Mouse (Mus musculus) adrenal gland, postnatal 36 days (tissue): ENCODE results near the gene Car6. TPM values are rescaled to one million over a fixed set of nuclear protein-coding genes. Genes with fewer than 3 reads are reported as not detected.

ENCODE experiments used
- DNase-seq, 2 experiments: peaks; one replicate each; pipeline ENCODE4 v3.0.0; 2021; ENCODE audit warnings: mixed read lengths in 1 of 2
- total RNA-seq, 2 experiments: library from RNA; stranded (reverse); gene quantifications; 2 replicates each; pipeline ENCODE4 v1.2.3; 2021

Car6 gene
- total RNA-seq, 2 experiments from 2014 or later: 0.79 to 1.6 TPM

GRCm38 (mm10) chr4:150229747-150230390 is 28.7 kb upstream of the Car6 start:
- DNase-seq: no peak

- DNase-seq: no peak
These were observed 27.6 kb upstream of the Car6 start for GRCm38 (mm10) chr4:150228581-150229348.

- peak; percentile 89 to 90 for DNase-seq
These were observed 25.9 kb upstream of the Car6 start for GRCm38 (mm10) chr4:150226818-150227688.

- no peak for DNase-seq
These were observed 24.6 kb upstream of the Car6 start for GRCm38 (mm10) chr4:150225700-150226099.

DNA sequence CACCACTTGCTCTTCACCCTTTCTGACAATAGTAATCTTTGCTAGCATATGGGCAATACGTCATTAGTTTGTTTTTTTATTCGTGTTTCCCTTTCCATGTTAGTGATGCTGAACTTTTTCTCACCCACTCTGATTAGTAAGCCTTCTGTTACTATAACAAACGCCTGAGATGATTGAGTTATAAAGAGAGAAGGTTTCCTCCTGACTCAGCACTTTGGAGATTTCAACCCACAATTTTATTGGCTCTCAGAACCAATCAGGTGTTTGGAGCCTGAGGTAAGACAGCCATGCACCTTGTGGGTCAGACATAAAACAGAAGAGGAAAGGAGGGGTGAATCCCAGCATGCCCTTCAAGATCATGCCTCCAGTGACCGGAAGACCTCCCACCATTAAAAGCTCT is 22.7 kb upstream of the Car6 start:
- no peak for DNase-seq

- peak in 1 of 2 experiments; percentile 46 for DNase-seq
These were observed 20.0 kb upstream of the Car6 start for GRCm38 (mm10) chr4:150221017-150221640.

GRCm38 (mm10) chr4:150220584-150220983 is 19.5 kb upstream of the Car6 start:
- peak; percentile 77 to 81 for DNase-seq

DNA sequence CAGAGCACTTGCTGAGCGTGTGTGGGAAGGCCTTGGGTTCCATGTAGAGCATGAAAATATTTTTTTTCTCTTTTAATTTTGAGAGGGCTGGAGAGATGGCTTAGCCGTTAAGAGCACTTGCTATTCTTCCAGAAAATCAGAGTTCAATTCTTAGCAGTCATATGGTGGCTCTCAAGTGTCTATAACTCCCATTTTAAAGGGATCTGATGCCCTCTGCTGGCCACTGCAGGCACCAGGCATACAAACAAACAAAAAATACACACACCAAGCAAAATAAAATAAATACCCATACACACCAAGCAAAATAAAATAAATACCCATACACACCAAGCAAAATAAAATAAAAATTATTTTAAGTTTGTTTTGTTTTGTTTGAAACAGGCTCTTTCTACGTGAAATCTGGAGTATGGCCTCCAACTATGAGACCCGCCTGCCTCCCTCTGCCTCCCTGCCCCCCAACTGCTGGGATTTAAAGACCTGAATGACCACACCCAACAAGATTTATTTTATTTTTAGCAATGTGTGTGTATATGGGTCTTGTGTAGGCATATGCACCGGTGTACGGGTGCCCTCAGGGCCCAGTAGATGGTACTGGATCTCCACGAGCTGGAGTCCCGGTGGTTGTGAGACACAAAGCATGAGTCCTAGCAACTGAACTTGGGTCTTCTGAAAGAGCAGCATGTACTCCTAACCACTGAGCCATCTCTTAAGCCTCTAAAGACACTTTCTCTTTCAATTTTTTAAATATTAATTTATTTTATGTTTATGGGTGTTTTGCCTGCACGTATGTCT is 18.6 kb upstream of the Car6 start:
- DNase-seq: peak; percentile 61 to 73

GRCm38 (mm10) chr4:150217935-150218334 is 16.8 kb upstream of the Car6 start:
- DNase-seq: no peak

- no peak for DNase-seq
These were observed 16.0 kb upstream of the Car6 start for GRCm38 (mm10) chr4:150217042-150217554.

GRCm38 (mm10) chr4:150216423-150216822 is 15.3 kb upstream of the Car6 start:
- no peak for DNase-seq

GRCm38 (mm10) chr4:150213910-150214309 is 12.8 kb upstream of the Car6 start:
- DNase-seq: no peak

GRCm38 (mm10) chr4:150212553-150212971 is 11.4 kb upstream of the Car6 start:
- DNase-seq: peak; percentile 69 to 73

DNA sequence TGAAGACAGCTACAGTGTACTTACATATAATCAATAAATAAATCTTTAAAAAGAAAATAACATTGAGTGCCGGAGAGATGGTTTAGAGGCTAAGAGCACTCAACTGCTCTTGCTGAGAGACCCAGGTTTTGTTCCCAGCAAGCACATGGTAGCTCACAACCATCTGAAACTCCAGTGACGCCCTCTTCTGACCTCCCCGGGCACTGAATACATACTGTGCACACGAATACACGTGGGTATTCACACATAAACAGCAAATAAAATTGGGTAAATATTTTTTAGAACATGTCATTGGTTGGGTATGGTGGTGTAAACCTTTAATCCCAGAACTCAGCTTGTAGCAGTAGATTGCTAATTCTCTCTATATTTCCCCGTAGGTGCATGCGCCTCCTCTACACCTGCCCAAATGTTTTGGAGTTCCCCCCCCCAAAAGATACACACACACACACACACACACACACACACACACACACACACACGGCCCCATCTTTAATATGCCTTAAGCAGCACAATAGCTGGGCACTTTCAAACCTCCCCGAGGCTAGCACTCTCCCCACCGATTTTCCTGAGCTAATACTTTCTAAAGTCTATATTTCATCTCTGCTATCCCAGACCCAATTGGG is 10.9 kb upstream of the Car6 start:
- no peak for DNase-seq

- DNase-seq: no peak
These were observed 9.2 kb upstream of the Car6 start for GRCm38 (mm10) chr4:150210306-150210705.

DNA sequence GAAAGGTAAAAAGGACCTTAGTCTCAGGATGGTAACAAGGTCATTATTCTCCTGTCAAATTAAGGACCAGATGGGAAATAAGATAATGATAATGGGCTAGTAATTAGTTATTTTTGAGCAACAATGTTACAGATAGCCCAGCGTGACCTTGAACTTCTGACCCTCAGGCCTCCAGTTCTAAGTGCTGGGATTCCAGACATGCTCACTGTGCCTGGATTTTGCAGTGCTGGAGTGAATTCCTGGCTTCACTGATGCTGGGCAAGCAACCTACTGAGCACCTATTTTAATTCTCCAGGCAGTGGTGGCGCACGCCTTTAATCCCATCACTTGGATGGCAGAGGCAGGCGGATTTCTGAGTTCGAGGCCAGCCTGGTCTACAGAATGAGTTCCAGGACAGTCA is 8.6 kb upstream of the Car6 start:
- DNase-seq: no peak

DNA sequence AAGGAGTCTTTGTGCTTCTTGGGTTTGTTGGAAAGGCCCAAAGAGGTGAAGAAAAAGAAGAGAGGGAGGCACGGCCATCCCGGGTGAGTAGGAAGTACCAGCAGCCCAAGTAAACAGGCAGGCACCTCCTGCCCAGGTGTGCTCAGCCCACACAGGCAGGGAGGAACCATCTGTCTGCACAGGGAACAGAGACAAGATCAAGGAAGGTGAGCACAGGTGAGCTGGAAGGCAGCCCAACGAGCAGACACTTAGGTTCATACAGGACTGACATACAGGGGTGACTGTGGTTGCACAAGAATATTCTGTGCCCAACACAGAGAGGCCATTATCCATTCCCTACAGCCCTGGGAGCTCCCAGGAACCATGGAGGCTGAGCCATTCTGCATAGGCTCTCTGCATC is 3.7 kb upstream of the Car6 start:
- DNase-seq: no peak

GRCm38 (mm10) chr4:150202702-150203101 is 1.6 kb upstream of the Car6 start:
- no peak for DNase-seq

DNA sequence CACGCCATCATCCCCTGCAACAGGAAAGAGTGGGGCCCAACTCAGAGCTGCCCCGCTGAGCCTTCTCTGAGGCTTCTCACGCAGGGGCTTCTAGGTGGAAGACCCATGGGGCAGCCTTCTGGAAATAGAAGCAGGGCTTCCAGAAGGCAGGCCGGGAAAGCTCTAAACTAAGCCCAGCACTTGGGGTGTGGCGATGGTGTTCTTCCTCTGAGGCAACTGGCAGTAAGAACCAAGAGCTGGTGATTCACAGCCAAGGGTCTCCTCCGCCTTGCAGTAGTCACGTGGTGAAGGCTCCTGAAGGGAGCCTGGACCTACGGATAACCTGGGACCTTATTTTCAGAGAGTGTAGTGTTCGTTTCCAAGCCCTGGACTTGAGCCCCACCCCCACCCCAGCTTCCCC is 2.9 kb downstream of the Car6 start:
- no peak for DNase-seq

GRCm38 (mm10) chr4:150193915-150194314 is 7.2 kb downstream of the Car6 start:
- peak; percentile 59 to 66 for DNase-seq

GRCm38 (mm10) chr4:150192199-150192598 is 8.9 kb downstream of the Car6 start:
- no peak for DNase-seq
